Mouse (Mus musculus) intestine, embryonic 14.5 days (tissue): ENCODE measurements around the gene Sirpa. TPM values are rescaled to one million over a fixed set of nuclear protein-coding genes. Genes with fewer than 3 reads are reported as not detected.

Source experiments
- ATAC-seq: fragments of 200-750 bp; cut with Nextera tagmentation; replicated peaks from 2 replicates; pipeline ENCODE4 v1.8.0; 2017; ENCODE audit warnings: low read depth, moderate number of reproducible peaks, moderate TSS enrichment, moderate library complexity; ENCODE audit not compliant: low FRiP score, low TSS enrichment
- DNase-seq: peaks from one replicate; pipeline ENCODE4 v3.0.0-alpha.2; 2018; ENCODE audit warnings: low spot score
- H3K27ac ChIP-seq: fragments of 300-500 bp; sonication (generic); 2 replicates; pipeline ENCODE4 v1.5.1; 2014; ENCODE audit warnings: low read depth, mild to moderate bottlenecking, control low read depth
- H3K27me3 ChIP-seq: fragments of 300-500 bp; sonication (generic); replicated peaks from 2 replicates; pipeline ENCODE4 v1.6.1; 2014; ENCODE audit warnings: low read length, control low read depth; ENCODE audit not compliant: control insufficient read depth, insufficient read depth
- H3K36me3 ChIP-seq: fragments of 300-500 bp; sonication (generic); 2 replicates; pipeline ENCODE4 v1.6.1; 2014; ENCODE audit warnings: low read length, control low read depth; ENCODE audit not compliant: control insufficient read depth, insufficient read depth
- H3K4me1 ChIP-seq: fragments of 300-500 bp; sonication (generic); replicated peaks from 2 replicates; pipeline ENCODE4 v1.6.1; 2014; ENCODE audit warnings: low read length, control low read depth, mixed read lengths; ENCODE audit not compliant: control insufficient read depth, insufficient read depth
- H3K4me2 ChIP-seq: fragments of 300-500 bp; sonication (generic); 2 replicates; pipeline ENCODE4 v1.6.1; 2014; ENCODE audit warnings: low read length
- H3K4me3 ChIP-seq: fragments of 300-500 bp; sonication (generic); 2 replicates; pipeline ENCODE4 v1.5.1; 2014; ENCODE audit warnings: low read depth, low read length, control low read depth, mixed read lengths
- H3K9ac ChIP-seq: fragments of 300-500 bp; sonication (generic); 2 replicates; pipeline ENCODE4 v1.6.1; 2014; ENCODE audit warnings: mild to moderate bottlenecking, low read length
- H3K9me3 ChIP-seq: fragments of 300-500 bp; sonication (generic); 2 replicates; pipeline ENCODE4 v1.6.1; 2016; ENCODE audit warnings: low read length, control low read depth; ENCODE audit not compliant: control insufficient read depth
- WGBS: fragments of 180-500 bp; shearing (Covaris S2); extraction: QIAGEN DNeasy Blood & Tissue Kit; methylation state at CpG from one replicate; pipeline ENCODE4 v1.1.7; 2014; 5-methylcytosine and 5-hydroxymethylcytosine counted together
- polyA plus RNA-seq: library from polyadenylated mRNA; unstranded; fragments of >200 nt; fragmentation: Nextera tagmentation; extraction: Ambion mirVana; gene quantifications from 2 replicates; pipeline ENCODE4 v1.2.1, GENCODE M21; 2014

The Sirpa gene
- polyA plus RNA-seq, 1 experiment from 2014 or later, result 29.9 TPM

DNA sequence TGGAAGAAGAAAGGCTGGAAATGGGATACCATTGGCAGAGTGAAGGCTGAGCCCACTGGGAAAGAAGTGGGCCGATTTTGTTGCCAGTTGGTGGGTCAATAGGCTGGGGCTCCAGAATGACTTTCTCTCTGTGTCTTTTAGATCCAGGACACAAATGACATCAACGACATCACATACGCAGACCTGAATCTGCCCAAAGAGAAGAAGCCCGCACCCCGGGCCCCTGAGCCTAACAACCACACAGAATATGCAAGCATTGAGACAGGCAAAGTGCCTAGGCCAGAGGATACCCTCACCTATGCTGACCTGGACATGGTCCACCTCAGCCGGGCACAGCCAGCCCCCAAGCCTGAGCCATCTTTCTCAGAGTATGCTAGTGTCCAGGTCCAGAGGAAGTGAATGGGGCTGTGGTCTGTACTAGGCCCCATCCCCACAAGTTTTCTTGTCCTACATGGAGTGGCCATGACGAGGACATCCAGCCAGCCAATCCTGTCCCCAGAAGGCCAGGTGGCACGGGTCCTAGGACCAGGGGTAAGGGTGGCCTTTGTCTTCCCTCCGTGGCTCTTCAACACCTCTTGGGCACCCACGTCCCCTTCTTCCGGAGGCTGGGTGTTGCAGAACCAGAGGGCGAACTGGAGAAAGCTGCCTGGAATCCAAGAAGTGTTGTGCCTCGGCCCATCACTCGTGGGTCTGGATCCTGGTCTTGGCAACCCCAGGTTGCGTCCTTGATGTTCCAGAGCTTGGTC, 37.3 kb downstream of the Sirpa start:
- no peaks in the 10 kb centered on the region for H3K4me1 ChIP-seq
- H3K27me3 ChIP-seq, result no peaks in the 10 kb centered on the region
- peaks cover 17% of the 10 kb centered on the region; the same call in 1 of the 2 replicates for H3K36me3 ChIP-seq
- no peak overlapping the region for H3K27ac ChIP-seq
- H3K4me3 ChIP-seq, result no peak overlapping the region
- H3K4me2 ChIP-seq, result no peak overlapping the region
- ATAC-seq, result no peak
- 93% methylated on average over 15 of the region's 15 CpGs for WGBS
- peak; percentile 15 for DNase-seq
- H3K9ac ChIP-seq, result no peak overlapping the region
- H3K9me3 ChIP-seq, result no peaks in the 10 kb centered on the region

DNA sequence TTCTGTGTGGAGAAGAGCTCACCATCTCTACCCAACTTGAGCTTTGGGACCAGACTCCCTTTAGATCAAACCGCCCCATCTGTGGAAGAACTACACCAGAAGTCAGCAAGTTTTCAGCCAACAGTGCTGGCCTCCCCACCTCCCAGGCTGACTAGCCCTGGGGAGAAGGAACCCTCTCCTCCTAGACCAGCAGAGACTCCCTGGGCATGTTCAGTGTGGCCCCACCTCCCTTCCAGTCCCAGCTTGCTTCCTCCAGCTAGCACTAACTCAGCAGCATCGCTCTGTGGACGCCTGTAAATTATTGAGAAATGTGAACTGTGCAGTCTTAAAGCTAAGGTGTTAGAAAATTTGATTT, 37.9 kb downstream of the Sirpa start:
- Histone ChIP-seq H3K27ac (no peak overlapping the region), H3K4me2 (no peak overlapping the region), H3K36me3 (peaks cover 17% of the 10 kb centered on the region; the same call in 1 of the 2 replicates), H3K9ac (no peak overlapping the region), H3K9me3 (no peaks in the 10 kb centered on the region), H3K4me3 (no peak overlapping the region), H3K4me1 (no peaks in the 10 kb centered on the region), H3K27me3 (no peaks in the 10 kb centered on the region)
- no peak for DNase-seq
- WGBS, result 97% methylated on average over 3 of the region's 3 CpGs
- no peak for ATAC-seq

DNA sequence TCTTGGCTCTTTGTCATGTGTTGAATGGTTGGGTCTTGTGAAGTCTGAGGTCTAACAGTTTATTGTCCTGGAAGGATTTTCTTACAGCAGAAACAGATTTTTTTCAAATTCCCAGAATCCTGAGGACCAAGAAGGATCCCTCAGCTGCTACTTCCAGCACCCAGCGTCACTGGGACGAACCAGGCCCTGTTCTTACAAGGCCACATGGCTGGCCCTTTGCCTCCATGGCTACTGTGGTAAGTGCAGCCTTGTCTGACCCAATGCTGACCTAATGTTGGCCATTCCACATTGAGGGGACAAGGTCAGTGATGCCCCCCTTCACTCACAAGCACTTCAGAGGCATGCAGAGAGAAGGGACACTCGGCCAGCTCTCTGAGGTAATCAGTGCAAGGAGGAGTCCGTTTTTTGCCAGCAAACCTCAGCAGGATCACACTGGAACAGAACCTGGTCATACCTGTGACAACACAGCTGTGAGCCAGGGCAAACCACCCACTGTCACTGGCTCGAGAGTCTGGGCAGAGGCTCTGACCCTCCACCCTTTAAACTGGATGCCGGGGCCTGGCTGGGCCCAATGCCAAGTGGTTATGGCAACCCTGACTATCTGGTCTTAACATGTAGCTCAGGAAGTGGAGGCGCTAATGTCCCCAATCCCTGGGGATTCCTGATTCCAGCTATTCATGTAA, 38.5 kb downstream of the Sirpa start:
- ATAC-seq (no peak), DNase-seq (no peak)
- Histone ChIP-seq H3K4me3 (no peak overlapping the region), H3K36me3 (peaks cover 17% of the 10 kb centered on the region; the same call in 1 of the 2 replicates), H3K27ac (no peak overlapping the region), H3K9me3 (no peaks in the 10 kb centered on the region), H3K4me1 (no peaks in the 10 kb centered on the region), H3K4me2 (no peak overlapping the region), H3K27me3 (no peaks in the 10 kb centered on the region), H3K9ac (no peak overlapping the region)
- WGBS, result 84% methylated on average over 7 of the region's 7 CpGs

DNA sequence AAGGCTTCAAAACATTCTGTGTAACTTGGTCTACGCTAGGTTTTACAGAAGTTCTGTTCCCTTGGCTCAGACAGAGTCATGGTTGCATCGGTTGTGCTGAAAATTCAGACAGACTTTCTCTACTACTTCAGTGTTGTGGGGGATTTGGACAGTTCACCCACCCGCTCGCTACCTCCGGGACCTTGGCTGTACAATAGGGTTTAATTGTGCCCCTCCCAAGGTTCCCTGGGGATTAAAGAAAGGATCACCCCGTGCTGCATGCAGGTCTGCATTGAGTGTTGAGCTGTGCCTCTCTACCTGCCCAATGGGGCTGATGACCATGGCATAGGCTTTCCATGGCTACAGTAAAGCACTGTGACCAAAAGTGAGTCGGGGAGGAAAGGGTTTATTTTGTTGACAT, 39.7 kb downstream of the Sirpa start:
- no peak overlapping the region for H3K4me3 ChIP-seq

DNA sequence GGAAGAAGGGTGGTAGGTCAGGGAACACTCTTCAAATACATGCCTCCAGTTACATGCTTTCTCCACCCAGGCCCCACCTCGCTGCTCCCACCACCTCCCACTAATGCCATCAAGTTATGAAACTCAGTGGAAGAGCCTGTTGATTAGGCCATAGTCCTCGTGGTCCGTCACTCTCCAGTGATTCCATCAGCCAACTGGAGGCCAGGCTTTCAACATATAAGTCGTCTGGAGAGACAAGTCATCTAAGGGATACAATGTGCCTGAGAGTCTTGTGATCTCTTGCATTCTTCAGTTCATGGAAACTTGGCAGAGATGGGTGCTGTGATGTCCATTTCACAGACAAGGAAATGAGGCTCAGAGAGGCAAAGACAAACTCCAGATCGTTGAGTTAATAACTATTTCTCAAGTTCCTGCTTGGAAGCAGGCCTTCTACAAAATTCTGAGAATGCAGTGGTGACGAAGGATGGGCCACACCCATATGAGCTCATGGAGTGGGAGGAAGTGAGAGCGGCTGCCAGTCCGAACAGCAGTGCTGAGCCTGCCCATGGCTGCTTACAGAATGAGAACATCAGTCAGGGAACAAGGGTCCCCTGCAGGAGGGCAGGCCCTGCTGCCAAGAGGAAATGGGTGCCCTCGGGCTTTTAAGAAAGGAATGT, 40.6 kb downstream of the Sirpa start:
- 60% methylated on average over 9 of the region's 9 CpGs for WGBS
- no peak overlapping the region for H3K4me2 ChIP-seq
- H3K27ac ChIP-seq, result no peak overlapping the region
- ATAC-seq, result no peak
- peaks cover 17% of the 10 kb centered on the region; the same call in 1 of the 2 replicates for H3K36me3 ChIP-seq
- DNase-seq, result peak; percentile 58
- no peaks in the 10 kb centered on the region for H3K27me3 ChIP-seq
- no peak overlapping the region for H3K9ac ChIP-seq
- H3K9me3 ChIP-seq, result no peaks in the 10 kb centered on the region
- H3K4me3 ChIP-seq, result no peak overlapping the region
- H3K4me1 ChIP-seq, result no peaks in the 10 kb centered on the region

More for the DNA sequence above, 39.7 kb downstream of the Sirpa start:
- no peaks in the 10 kb centered on the region for H3K4me1 ChIP-seq
- peaks cover 17% of the 10 kb centered on the region; the same call in 1 of the 2 replicates for H3K36me3 ChIP-seq
- ATAC-seq, result no peak
- H3K9me3 ChIP-seq, result no peaks in the 10 kb centered on the region
- H3K4me2 ChIP-seq, result no peak overlapping the region
- H3K9ac ChIP-seq, result no peak overlapping the region
- no peak for DNase-seq
- H3K27me3 ChIP-seq, result no peaks in the 10 kb centered on the region
- WGBS, result 91% methylated on average over 7 of the region's 7 CpGs
- no peak overlapping the region for H3K27ac ChIP-seq

DNA sequence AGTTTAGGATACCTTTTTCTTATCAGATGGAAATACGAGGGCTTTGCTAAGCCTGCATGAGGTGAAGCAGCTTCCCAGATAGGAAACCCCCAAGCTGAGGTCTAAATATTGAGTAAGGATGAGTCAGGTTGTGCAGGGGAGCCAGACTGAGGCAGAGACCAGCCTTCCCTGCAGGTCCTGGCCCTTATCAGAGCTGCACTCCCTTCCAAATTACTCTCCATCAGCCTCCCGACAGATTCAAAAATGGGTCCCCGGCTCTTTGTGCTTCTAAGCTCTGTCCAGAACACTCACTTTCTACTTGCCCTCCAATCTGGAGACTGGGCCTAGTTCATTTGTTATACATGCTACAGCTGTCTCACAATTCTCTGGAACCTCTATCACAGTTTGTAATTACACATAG, 41.3 kb downstream of the Sirpa start:
- peaks cover 17% of the 10 kb centered on the region; the same call in 1 of the 2 replicates for H3K36me3 ChIP-seq
- no peak overlapping the region for H3K27ac ChIP-seq
- H3K27me3 ChIP-seq, result no peaks in the 10 kb centered on the region
- DNase-seq, result no peak
- no peak overlapping the region for H3K4me3 ChIP-seq
- ATAC-seq, result no peak
- H3K9ac ChIP-seq, result no peak overlapping the region
- 69% methylated on average over 3 of the region's 3 CpGs for WGBS
- no peaks in the 10 kb centered on the region for H3K4me1 ChIP-seq
- H3K9me3 ChIP-seq, result no peaks in the 10 kb centered on the region
- H3K4me2 ChIP-seq, result no peak overlapping the region

DNA sequence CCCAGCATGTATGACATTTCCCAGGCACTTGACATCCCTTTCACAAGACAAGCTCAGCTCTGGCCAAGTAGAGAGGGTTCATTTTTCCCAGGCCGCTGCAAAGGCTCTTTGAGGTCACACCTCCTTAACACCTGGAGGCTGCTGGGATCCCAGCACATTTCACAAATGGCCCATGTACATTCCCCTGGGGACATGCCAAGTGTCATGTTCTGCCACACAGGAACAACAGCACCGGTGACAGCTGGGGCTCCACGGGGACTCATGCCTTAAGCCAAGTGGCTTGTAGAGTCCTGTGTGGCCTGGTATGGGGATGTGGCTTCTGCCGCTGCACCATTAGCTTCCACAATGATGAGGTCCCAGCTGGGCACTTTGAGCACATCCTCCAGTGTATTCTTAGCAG, 60.0 kb downstream of the Sirpa start:
- DNase-seq, result no peak
- Histone ChIP-seq H3K4me3 (no peak overlapping the region), H3K4me1 (no peaks in the 10 kb centered on the region), H3K27me3 (no peaks in the 10 kb centered on the region), H3K27ac (no peak overlapping the region), H3K4me2 (no peak overlapping the region), H3K36me3 (no peaks in the 10 kb centered on the region), H3K9me3 (no peaks in the 10 kb centered on the region), H3K9ac (no peak overlapping the region)
- 62% methylated on average over 4 of the region's 4 CpGs for WGBS
- no peak for ATAC-seq

DNA sequence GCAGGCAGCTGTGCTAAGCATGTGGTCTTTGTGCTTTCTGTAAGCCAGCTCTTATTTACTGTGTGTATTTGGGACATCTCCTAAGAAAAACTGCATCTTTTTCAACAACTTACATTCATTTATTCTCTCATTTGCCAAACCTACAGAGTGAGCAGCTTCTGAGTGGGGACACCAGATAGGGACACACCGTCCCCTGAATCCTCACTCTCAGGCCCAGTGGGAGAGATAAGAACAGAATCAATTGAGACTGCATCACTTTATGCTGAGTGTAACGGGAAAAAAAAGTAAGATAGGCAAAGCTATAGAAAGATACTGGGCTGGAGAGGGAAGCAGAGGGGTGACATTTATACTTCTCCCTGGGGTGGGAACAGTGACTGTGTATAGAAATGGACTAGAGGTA, 61.0 kb downstream of the Sirpa start:
- 86% methylated on average over 2 of the region's 2 CpGs for WGBS

More for the DNA sequence above, 61.0 kb downstream of the Sirpa start:
- DNase-seq, result no peak
- H3K4me1 ChIP-seq, result no peaks in the 10 kb centered on the region
- H3K4me3 ChIP-seq, result no peak overlapping the region
- no peaks in the 10 kb centered on the region for H3K9me3 ChIP-seq
- H3K4me2 ChIP-seq, result no peak overlapping the region
- ATAC-seq, result no peak
- no peak overlapping the region for H3K9ac ChIP-seq
- no peaks in the 10 kb centered on the region for H3K36me3 ChIP-seq
- H3K27me3 ChIP-seq, result no peaks in the 10 kb centered on the region
- no peak overlapping the region for H3K27ac ChIP-seq
